Mouse (Mus musculus) ES-CJ7 (cell line): ENCODE data around the gene Cc2d1a.

Experiments
- DNase-seq: peaks from one replicate; pipeline ENCODE4 v3.0.0; 2011; ENCODE audit warnings: low read depth, low spot score

Cc2d1a gene

GRCm38 (mm10) chr8:84104697-84105609 lies 42.8 kb downstream of the Cc2d1a start, which contains the start of gene Dcaf15:
Gene Dcaf15, minus strand, starts transcription at chr8:84104768.
- DNase-seq: peak; percentile 100

- peak; percentile 95 for DNase-seq
Measured at GRCm38 (mm10) chr8:84104221-84104620, 43.5 kb downstream of the Cc2d1a start.

GRCm38 (mm10) chr8:84103601-84104000 lies 44.1 kb downstream of the Cc2d1a start:
- DNase-seq: no peak

DNA sequence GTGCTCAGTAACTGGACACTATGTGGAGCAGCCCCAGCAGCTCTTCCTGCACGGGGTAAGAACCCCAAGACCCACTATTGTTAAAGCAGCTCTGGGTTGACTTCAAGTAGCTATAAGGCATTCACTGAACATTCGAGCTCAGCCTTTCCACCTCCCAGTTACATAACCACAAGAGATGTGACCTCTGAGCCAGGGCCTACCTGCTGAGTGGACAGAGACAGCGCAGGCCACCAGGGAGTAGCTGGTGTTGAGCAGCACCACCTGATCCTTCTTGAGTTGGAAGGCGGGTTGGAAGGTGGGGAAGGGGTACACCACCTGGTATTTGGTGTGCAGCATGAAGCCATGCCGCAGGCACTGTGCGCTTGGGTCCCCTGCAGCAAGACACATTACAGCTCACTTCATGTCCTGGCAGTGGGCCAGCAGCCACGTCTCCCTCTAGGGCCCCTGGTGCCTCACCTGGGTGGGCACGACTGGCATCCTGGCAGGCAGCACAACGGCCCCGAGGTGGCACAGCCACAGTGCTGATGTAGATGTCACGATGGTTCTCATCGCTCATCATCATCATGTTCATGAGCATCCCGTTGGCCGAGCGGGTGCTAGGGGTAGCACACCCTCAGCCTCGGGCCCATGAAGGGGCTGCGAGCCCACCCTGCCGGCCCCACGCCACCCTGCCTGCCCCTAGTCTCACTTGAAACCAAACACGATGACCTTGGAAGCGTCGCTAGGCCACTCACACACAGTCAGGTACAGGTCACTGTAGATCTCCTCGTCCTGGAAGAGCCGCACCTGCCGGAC lies 46.1 kb downstream of the Cc2d1a start:
- no peak for DNase-seq

- no peak for DNase-seq
Measured at GRCm38 (mm10) chr8:84098376-84098775, 49.4 kb downstream of the Cc2d1a start.

DNA sequence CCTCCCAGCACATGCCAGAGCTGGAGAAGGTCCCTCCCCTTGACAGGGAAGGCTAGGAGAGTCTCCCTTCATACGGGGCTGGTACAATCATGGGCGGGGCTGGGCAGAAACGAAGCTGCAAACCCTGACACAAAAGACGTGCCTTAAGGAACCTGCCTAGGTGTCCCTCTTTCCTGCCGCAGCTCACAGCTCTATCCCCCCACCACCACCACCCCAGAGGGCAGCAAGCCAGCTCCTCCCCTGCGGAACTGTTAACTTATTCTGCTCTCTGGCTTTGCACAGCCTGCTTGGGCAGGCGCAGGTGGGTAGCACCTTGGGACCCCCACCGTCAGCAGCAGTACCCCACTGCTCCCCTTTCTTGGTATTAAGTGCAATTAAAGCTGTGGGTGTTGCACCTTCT lies 51.7 kb downstream of the Cc2d1a start:
- DNase-seq: no peak

DNA sequence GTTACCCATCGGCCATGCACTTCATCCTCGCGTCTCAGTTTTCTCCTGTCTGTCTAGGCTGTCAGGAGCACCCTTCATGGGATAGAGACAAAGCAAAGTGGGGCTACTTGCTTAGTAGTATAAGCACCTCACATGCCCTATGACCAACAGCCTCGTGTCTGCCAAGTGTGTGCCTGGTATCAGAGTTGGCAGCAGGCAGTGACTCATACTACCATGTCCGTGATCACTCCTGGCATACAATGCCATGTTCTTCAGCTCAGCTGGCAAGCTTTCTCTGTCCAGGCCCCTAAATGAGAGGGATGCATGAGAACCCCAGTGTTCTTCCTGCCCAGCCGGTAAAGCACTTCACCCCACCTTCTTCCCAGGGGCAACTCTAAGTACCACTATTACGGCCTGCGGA lies 57.2 kb downstream of the Cc2d1a start:
- DNase-seq: no peak

DNA sequence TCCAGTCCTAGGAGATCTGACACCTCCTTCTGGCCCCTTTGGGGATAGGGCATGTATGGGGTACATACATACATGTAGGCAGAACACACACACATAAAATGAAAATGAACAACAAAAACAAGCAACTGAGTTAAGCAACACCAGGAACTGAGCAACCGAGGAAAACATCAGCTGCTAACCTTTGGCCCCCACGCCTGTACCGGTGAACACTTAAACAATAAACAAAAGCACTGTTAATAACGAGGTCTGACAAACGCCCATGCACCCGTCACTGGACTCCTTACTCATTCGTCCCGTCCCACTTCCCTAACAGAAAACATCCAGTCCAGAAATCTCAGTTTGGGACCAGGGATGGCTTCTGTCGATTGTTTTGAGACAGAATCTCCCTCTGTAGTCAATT lies 58.5 kb downstream of the Cc2d1a start:
- DNase-seq: no peak

DNA sequence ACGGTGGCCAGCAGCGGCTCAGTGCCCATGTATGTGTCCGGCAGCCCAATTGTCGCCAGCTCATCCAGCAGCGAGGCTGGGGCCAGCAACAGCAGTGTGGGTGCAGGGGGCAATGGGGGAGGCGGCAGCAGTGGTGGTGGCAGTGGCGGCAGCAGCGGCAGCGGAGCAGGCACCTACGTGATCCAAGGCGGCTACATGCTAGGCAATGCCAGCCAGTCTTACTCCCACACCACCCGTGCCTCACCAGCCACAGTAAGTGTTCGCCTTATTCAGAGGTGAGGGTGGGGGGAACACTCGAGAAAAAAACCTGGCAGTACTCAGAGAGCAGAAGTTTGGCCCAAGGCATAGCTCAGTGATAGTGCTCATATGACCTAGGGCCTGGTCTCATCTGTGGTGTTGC lies 59.9 kb downstream of the Cc2d1a start:
- DNase-seq: no peak

DNA sequence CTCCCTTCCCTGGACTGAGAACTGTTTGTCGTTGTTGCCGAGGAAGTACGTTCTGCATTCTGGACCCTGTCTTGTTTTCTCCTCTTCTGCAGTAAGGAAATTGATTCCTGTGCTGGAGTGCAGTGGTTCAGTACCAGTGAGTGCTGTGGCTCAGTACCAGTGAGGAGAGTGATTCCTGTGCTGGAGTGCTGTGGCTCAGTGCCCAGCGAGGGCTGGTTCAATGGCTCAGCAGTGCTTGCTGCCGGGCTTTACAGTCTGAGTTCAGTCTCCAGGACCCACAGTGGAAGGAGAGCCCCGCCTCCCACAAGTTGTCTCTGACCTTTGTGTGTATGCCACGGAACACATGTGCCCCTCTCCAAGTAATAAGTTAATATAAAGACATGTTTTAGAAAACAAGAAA lies 60.6 kb downstream of the Cc2d1a start:
- DNase-seq: no peak

DNA sequence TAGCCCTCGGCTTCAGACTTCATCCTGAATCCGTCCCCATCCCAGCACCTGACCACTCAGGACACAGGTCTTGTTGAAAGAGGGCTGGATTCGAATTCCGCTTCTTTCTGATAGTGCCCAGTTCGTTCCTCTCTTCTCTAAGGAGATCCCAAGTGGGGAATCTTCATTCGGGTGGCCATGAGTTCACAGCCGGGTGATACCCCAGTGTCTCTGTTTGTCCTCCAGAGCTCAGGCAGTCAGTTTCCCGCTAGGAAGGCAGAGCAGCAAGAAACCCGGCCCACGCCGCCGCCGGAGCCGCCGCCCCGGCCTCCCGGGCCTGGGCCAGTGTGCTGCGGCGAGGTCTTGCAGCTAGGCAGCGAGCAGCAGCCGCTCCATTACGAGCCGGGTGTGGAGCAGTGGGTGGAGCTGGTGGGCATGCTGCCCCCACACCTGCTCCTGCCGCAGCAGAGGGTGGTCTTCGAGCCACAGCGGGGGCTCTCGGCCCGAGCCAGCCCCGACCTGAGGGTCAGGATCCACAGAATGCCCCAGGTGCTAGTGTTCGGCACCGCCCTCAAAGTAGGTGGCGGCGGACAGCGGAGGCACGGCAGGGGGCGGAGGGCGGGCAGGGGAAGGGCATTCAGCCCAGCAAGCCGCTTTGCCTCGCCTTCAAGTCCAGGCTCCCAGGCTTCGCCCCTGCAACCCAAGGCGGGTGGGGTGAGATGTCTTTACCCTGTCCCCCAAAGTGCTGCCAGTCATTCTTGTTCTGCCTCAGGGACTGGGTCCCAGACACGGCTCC lies 63.2 kb downstream of the Cc2d1a start:
- peak; percentile 49 for DNase-seq

DNA sequence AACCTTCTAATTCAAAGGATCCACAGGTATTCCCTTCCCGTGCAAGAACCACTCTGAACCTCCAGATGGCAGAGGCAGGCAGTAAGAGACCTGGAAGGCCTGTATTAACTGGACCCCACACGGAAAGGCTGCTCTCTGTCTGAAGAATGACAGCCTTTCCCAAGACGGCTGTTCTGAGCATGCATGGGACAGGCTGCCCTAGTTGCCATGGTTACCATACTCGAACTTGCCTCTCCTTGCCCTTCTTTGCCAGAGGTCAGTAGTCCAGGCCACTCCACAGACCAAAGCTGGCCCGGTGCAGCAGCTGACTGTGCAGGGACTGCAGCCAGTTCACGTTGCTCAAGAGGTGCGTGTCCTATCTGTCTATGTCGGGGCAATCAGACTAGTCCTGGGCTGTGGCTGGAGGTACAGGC lies 63.9 kb downstream of the Cc2d1a start:
- DNase-seq: peak; percentile 78
